Mouse (Mus musculus): ENCODE measurements around the gene Adcyap1r1. TPM values are rescaled to one million over a fixed set of nuclear protein-coding genes. Genes with fewer than 3 reads are reported as not detected.

The Adcyap1r1 gene
- total and polyA plus RNA-seq, 2 experiments from 2014 or later = 72.2 to 236 TPM

- no peak for TF ChIP-seq CTCF (IDR thresholded peaks at IDR 0.05; ENCODE audit: low read depth)
- Histone ChIP-seq H3K36me3 (ENCODE audit: insufficient read depth, low read length) (peaks cover 33% of the 10 kb centered on the region; the same call in 1 of the 2 replicates), H3K9me3 (ENCODE audit: low read length) (no peaks in the 10 kb centered on the region), H3K4me2 (ENCODE audit: low read depth, low read length) (no peak overlapping the region), H3K9ac (replicated peaks; ENCODE audit: low read length) (no peak overlapping the region), H3K4me3 (ENCODE audit: low read length) (no peak overlapping the region), H3K27me3 (ENCODE audit: insufficient read depth, low read length) (no peaks in the 10 kb centered on the region), H3K27ac (no peak overlapping the region), H3K4me1 (ENCODE audit: insufficient read depth, low read length) (no peaks in the 10 kb centered on the region)
- peak; percentile 58 for ATAC-seq
- DNase-seq (ENCODE audit: low spot score) = peak; percentile 33
Measured at GRCm38 (mm10) chr6:55466301-55466761, 14.6 kb downstream of the Adcyap1r1 start.

DNA sequence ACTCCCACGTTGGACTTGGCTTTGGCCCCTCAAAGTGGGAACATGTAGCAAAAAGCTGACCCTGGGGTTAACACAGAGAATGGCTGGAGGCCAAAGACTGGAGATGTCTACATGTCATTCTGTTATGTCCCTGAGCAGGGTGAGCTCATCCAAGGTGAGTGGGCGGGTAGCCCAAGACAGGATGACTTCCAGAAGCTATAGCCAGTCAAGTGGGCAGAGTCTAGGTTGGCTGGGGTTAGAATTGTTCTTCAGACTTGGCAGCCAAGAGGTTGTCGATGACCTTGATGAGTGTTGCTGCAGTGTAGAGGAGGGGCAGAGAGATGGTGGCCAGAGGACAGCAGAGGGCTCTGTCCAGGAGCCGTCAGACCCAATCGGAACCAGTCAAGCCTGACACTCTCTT lies 18.9 kb downstream of the Adcyap1r1 start:
- no peaks in the 10 kb centered on the region for H3K9me3 ChIP-seq (ENCODE audit: low read length)
- no peak for ATAC-seq
- peaks cover 3% of the 10 kb centered on the region; the same call in 1 of the 2 replicates for H3K4me1 ChIP-seq (ENCODE audit: insufficient read depth, low read length)
- H3K4me2 ChIP-seq (ENCODE audit: low read depth, low read length) = no peak overlapping the region
- H3K36me3 ChIP-seq (ENCODE audit: insufficient read depth, low read length) = peaks cover 24% of the 10 kb centered on the region
- no peaks in the 10 kb centered on the region for H3K27me3 ChIP-seq (ENCODE audit: insufficient read depth, low read length)
- no peak for TF ChIP-seq CTCF (IDR thresholded peaks at IDR 0.05; ENCODE audit: low read depth)
- WGBS = 84% methylated on average over 5 of the region's 5 CpGs
- no peak overlapping the region for H3K27ac ChIP-seq
- no peak overlapping the region for H3K4me3 ChIP-seq (ENCODE audit: low read length)
- H3K9ac ChIP-seq (replicated peaks; ENCODE audit: low read length) = no peak overlapping the region
- no peak for DNase-seq (ENCODE audit: low spot score)

DNA sequence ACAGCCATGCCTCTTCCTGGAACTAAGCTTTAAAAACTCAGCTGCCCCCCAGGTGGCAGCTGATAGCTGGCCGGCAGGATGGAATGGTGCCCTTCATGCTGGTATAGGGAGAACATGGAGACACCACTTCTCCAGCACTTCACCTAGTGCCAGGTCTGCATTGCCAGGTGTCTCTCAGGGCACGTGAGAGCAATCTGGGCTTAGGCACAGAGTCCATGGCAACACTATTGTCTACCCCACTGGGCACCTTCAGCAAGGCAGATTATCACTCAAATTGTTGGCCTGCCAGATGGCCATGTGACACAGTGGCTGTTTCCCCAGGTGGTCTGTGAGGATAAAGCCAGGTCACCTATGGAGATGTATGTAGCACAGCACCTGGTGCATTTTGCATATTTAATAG lies 20.6 kb downstream of the Adcyap1r1 start:
- H3K4me1 ChIP-seq (ENCODE audit: insufficient read depth, low read length) = peaks cover 3% of the 10 kb centered on the region; the same call in 1 of the 2 replicates
- H3K9me3 ChIP-seq (ENCODE audit: low read length) = no peaks in the 10 kb centered on the region
- no peak overlapping the region for H3K4me3 ChIP-seq (ENCODE audit: low read length)
- no peaks in the 10 kb centered on the region for H3K27me3 ChIP-seq (ENCODE audit: insufficient read depth, low read length)
- DNase-seq (ENCODE audit: low spot score) (no peak), ATAC-seq (0 out of 2 replicates have a peak, but pooled peaks have one; percentile 14)
- H3K27ac ChIP-seq = no peak overlapping the region
- H3K9ac ChIP-seq (replicated peaks; ENCODE audit: low read length) = no peak overlapping the region
- no peak overlapping the region for H3K4me2 ChIP-seq (ENCODE audit: low read depth, low read length)
- peaks cover 33% of the 10 kb centered on the region for H3K36me3 ChIP-seq (ENCODE audit: insufficient read depth, low read length)
- WGBS = 64% methylated on average over 2 of the region's 2 CpGs
- TF ChIP-seq CTCF (IDR thresholded peaks at IDR 0.05; ENCODE audit: low read depth) = no peak

DNA sequence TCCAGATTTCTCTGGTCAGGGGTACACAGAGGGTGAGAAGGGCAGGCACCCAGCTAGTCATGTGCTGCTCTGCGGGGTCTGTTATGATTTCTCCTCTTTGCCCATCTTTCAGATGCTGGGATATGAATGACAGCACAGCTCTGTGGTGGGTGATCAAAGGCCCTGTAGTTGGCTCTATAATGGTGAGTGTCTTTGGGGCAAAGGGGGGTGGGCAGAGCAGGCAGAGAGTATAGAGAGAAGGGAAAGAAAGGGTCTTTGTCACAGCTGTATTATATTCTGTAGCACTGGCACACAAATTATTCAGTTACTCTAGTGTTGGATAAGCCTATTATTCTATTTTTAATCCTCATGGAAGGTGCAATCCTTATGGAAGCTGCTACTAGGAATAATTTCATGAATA lies 29.2 kb downstream of the Adcyap1r1 start:
- no peak overlapping the region for H3K4me3 ChIP-seq (ENCODE audit: low read length)
- no peak overlapping the region for H3K27ac ChIP-seq
- no peak overlapping the region for H3K9ac ChIP-seq (replicated peaks; ENCODE audit: low read length)
- no peak for TF ChIP-seq CTCF (IDR thresholded peaks at IDR 0.05; ENCODE audit: low read depth)
- no peaks in the 10 kb centered on the region for H3K9me3 ChIP-seq (ENCODE audit: low read length)
- H3K36me3 ChIP-seq (ENCODE audit: insufficient read depth, low read length) = peaks cover 21% of the 10 kb centered on the region; the same call in 1 of the 2 replicates
- H3K4me1 ChIP-seq (ENCODE audit: insufficient read depth, low read length) = peaks cover 6% of the 10 kb centered on the region; the same call in 1 of the 2 replicates
- H3K27me3 ChIP-seq (ENCODE audit: insufficient read depth, low read length) = no peaks in the 10 kb centered on the region
- DNase-seq (ENCODE audit: low spot score) (no peak), ATAC-seq (no peak)
- WGBS = 89% methylated on average over 1 of the region's 1 CpGs
- H3K4me2 ChIP-seq (ENCODE audit: low read depth, low read length) = no peak overlapping the region

DNA sequence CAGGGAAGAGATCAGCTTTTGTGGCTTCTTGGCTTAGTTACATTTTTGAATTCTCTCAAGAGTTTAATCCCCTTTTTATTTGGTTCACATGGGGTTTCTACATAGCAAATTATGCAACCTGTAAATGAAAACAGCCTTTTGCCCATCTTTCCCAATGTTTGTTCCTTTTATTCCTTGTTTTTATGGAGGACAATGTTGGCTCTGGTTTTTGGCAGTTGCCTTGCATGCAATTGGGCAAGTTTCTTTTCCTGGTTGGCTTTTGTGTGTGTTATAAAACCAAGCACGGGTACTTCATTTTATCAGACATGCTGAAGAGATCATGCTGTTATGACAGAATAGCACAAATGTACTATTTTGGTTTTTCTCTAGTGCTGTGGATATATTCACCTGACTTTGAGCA lies 30.7 kb downstream of the Adcyap1r1 start:
- peaks cover 6% of the 10 kb centered on the region; the same call in 1 of the 2 replicates for H3K4me1 ChIP-seq (ENCODE audit: insufficient read depth, low read length)
- no peak overlapping the region for H3K4me2 ChIP-seq (ENCODE audit: low read depth, low read length)
- ATAC-seq (no peak), DNase-seq (ENCODE audit: low spot score) (no peak)
- H3K9me3 ChIP-seq (ENCODE audit: low read length) = no peaks in the 10 kb centered on the region
- H3K27me3 ChIP-seq (ENCODE audit: insufficient read depth, low read length) = no peaks in the 10 kb centered on the region
- peaks cover 22% of the 10 kb centered on the region; the same call in 1 of the 2 replicates for H3K36me3 ChIP-seq (ENCODE audit: insufficient read depth, low read length)
- WGBS = 54% methylated on average over 1 of the region's 1 CpGs
- no peak overlapping the region for H3K27ac ChIP-seq
- no peak for TF ChIP-seq CTCF (IDR thresholded peaks at IDR 0.05; ENCODE audit: low read depth)
- H3K9ac ChIP-seq (replicated peaks; ENCODE audit: low read length) = no peak overlapping the region
- no peak overlapping the region for H3K4me3 ChIP-seq (ENCODE audit: low read length)

- no peak overlapping the region for H3K9ac ChIP-seq (replicated peaks; ENCODE audit: low read length)
- no peak for ATAC-seq
- no peak for TF ChIP-seq CTCF (IDR thresholded peaks at IDR 0.05; ENCODE audit: low read depth)
Measured at GRCm38 (mm10) chr6:55483360-55483759, 31.6 kb downstream of the Adcyap1r1 start.

DNA sequence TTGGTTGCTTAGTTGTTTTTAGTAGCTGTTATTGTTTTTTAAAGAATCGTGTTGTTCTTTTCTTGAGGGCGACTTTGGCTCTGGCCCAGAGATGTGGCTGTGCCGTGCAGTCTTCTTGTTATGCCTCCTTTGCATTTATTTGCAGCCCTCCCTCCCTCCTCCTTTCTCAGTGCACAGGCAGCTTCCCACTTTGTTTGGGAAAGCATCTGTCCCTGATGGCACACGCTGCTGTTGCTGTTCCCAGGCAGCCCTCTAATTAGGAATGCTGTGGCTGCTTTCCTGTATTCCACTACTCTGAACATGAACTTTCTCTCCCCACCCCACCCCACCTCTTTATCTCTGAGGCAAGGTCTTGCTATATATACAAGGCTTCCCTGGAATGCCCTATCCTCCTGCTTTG lies 32.4 kb downstream of the Adcyap1r1 start:
- no peaks in the 10 kb centered on the region for H3K9me3 ChIP-seq (ENCODE audit: low read length)
- peaks cover 6% of the 10 kb centered on the region; the same call in 1 of the 2 replicates for H3K4me1 ChIP-seq (ENCODE audit: insufficient read depth, low read length)
- peak; percentile 63 for DNase-seq (ENCODE audit: low spot score)
- no peak overlapping the region for H3K4me3 ChIP-seq (ENCODE audit: low read length)
- TF ChIP-seq CTCF (IDR thresholded peaks at IDR 0.05; ENCODE audit: low read depth) = no peak
- no peaks in the 10 kb centered on the region for H3K27me3 ChIP-seq (ENCODE audit: insufficient read depth, low read length)
- H3K9ac ChIP-seq (replicated peaks; ENCODE audit: low read length) = no peak overlapping the region; the same call in 1 of the 2 replicates
- ATAC-seq = peak; percentile 57
- WGBS = 6% methylated on average over 4 of the region's 4 CpGs
- H3K4me2 ChIP-seq (ENCODE audit: low read depth, low read length) = no peak overlapping the region
- H3K27ac ChIP-seq = peak overlapping the region; percentile 26; the same call in 1 of the 2 replicates
- H3K36me3 ChIP-seq (ENCODE audit: insufficient read depth, low read length) = peaks cover 30% of the 10 kb centered on the region

More at GRCm38 (mm10) chr6:55483360-55483759, 31.6 kb downstream of the Adcyap1r1 start:
- Histone ChIP-seq H3K4me3 (ENCODE audit: low read length) (no peak overlapping the region), H3K27ac (peak overlapping the region; percentile 26; the same call in 1 of the 2 replicates), H3K27me3 (ENCODE audit: insufficient read depth, low read length) (no peaks in the 10 kb centered on the region), H3K9me3 (ENCODE audit: low read length) (no peaks in the 10 kb centered on the region), H3K36me3 (ENCODE audit: insufficient read depth, low read length) (peaks cover 26% of the 10 kb centered on the region; the same call in 1 of the 2 replicates), H3K4me2 (ENCODE audit: low read depth, low read length) (no peak overlapping the region), H3K4me1 (ENCODE audit: insufficient read depth, low read length) (peaks cover 6% of the 10 kb centered on the region; the same call in 1 of the 2 replicates)
- DNase-seq (ENCODE audit: low spot score) = no peak
- 57% methylated on average over 7 of the region's 7 CpGs for WGBS
